Mouse (Mus musculus) midbrain, postnatal 0 days (tissue): ENCODE measurements around the gene Xpnpep3. TPM values are rescaled to one million over a fixed set of nuclear protein-coding genes. Genes with fewer than 3 reads are reported as not detected.

Experiments used
- ATAC-seq: fragments of 200-750 bp; cut with Nextera tagmentation; 2 replicates; pipeline ENCODE4 v1.8.0; 2017; ENCODE audit warnings: moderate number of reproducible peaks, mild to moderate bottlenecking, moderate TSS enrichment, moderate library complexity; ENCODE audit not compliant: low FRiP score
- DNase-seq: peaks from one replicate; pipeline ENCODE4 v3.0.0-alpha.2; 2015; ENCODE audit warnings: low spot score
- H3K27ac ChIP-seq: fragments of 300-500 bp; sonication (generic); 2 replicates; pipeline ENCODE4 v1.5.1; 2014; ENCODE audit warnings: low read depth, mild to moderate bottlenecking, low read length, mixed read lengths
- H3K27me3 ChIP-seq: fragments of 300-500 bp; sonication (generic); 2 replicates; pipeline ENCODE4 v1.6.1; 2014; ENCODE audit warnings: low read length, control low read depth, mixed read lengths; ENCODE audit not compliant: insufficient read depth
- H3K36me3 ChIP-seq: fragments of 300-500 bp; sonication (generic); 2 replicates; pipeline ENCODE4 v1.6.1; 2014; ENCODE audit warnings: low read length, control low read depth, mixed read lengths; ENCODE audit not compliant: insufficient read depth
- H3K4me1 ChIP-seq: fragments of 300-500 bp; sonication (generic); 2 replicates; pipeline ENCODE4 v1.6.1; 2014; ENCODE audit warnings: mild to moderate bottlenecking, control low read depth, antibody characterized with exemption, low read length, mixed read lengths; ENCODE audit not compliant: insufficient read depth
- H3K4me2 ChIP-seq: fragments of 300-500 bp; sonication (generic); 2 replicates; pipeline ENCODE4 v1.6.1; 2014; ENCODE audit warnings: low read depth, mild to moderate bottlenecking, low read length, mixed read lengths; ENCODE audit not compliant: poor library complexity, severe bottlenecking
- H3K4me3 ChIP-seq: fragments of 300-500 bp; sonication (generic); 2 replicates; pipeline ENCODE4 v1.5.1; 2014; ENCODE audit warnings: low read depth, mild to moderate bottlenecking, low read length, moderate library complexity
- H3K9ac ChIP-seq: fragments of 300-500 bp; sonication (generic); replicated peaks from 2 replicates; pipeline ENCODE4 v1.6.1; 2014; ENCODE audit warnings: mild to moderate bottlenecking, low read length, moderate library complexity, mixed read lengths; ENCODE audit not compliant: poor library complexity, severe bottlenecking
- H3K9me3 ChIP-seq: fragments of 300-500 bp; sonication (generic); 2 replicates; pipeline ENCODE4 v1.6.1; 2016; ENCODE audit warnings: low read length, control low read depth
- CTCF ChIP-seq: IDR thresholded peaks from 2 replicates; pipeline ENCODE4 v1.5.1; 2016; ENCODE audit warnings: antibody characterized with exemption, mild to moderate bottlenecking
- WGBS: fragments of 180-500 bp; shearing (Covaris S2); extraction: QIAGEN DNeasy Blood & Tissue Kit; methylation state at CpG from one replicate; pipeline ENCODE4 v1.1.7; 2014; 5-methylcytosine and 5-hydroxymethylcytosine counted together
- polyA plus RNA-seq: library from polyadenylated mRNA; unstranded; fragments of >200 nt; fragmentation: Nextera tagmentation; extraction: Ambion mirVana; gene quantifications from 2 replicates; pipeline ENCODE4 v1.2.1, GENCODE M21; 2015
- total RNA-seq: library from RNA; depleted of rRNA; stranded (reverse); fragments of >200 nt; gene quantifications from 2 replicates; pipeline ENCODE4 v1.2.3, GENCODE M21; 2014

Gene Xpnpep3
- total and polyA plus RNA-seq, 2 experiments from 2014 or later, result 5.4 to 13.8 TPM

DNA sequence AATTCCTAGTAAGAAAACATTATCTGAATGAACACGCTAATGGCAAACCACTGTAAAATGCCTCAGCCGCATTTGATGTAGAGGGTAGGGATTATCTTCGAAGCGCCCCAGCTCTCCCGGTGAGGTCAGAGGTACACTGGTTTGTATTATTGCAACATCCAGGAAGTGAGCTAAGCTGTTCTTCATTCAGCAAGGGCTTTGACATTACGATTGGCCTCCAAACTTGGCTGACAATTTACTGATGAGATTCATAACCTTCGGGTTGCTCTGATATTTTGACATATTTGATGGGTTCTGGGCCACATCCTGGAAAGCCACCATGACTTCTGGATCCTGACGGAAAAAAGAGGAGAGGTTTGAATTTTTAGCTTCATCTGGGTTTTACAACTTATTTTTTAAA lies 34.7 kb upstream of the Xpnpep3 start:
- TF ChIP-seq CTCF, result no peak
- Histone ChIP-seq H3K36me3 (peaks cover 21% of the 10 kb centered on the region; the same call in 1 of the 2 replicates), H3K4me3 (no peak overlapping the region), H3K27ac (no peak overlapping the region), H3K4me2 (no peak overlapping the region), H3K9me3 (no peaks in the 10 kb centered on the region), H3K4me1 (no peaks in the 10 kb centered on the region), H3K27me3 (no peaks in the 10 kb centered on the region), H3K9ac (no peak overlapping the region)
- no peak for DNase-seq
- ATAC-seq, result no peak
- WGBS, result 95% methylated on average over 8 of the region's 8 CpGs

GRCm38 (mm10) chr15:81366241-81366640 lies 33.7 kb upstream of the Xpnpep3 start:
- DNase-seq, result no peak
- WGBS, result 92% methylated on average over 4 of the region's 4 CpGs

DNA sequence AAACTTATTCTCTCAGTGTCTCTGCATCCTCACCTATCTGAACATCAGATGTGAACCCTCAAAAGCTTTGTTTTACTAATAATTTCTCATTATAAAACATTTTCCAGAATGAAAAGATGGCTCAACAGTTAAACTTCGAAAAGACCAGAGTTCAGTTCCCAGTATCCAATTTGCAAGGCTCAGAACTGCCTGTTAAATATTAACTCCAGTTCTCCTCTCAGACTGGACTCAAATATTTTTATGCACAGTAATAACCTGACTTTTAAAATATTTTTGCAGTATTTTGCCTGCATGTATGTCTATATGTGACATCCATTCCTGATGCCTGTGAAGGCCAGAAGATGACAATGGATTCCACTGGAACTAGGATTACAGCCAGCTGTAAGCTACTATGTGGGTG lies 31.3 kb upstream of the Xpnpep3 start:
- ATAC-seq (no peak), DNase-seq (no peak)
- Histone ChIP-seq H3K4me3 (no peak overlapping the region), H3K36me3 (peaks cover 27% of the 10 kb centered on the region), H3K9me3 (no peaks in the 10 kb centered on the region), H3K4me2 (no peak overlapping the region), H3K27me3 (no peaks in the 10 kb centered on the region), H3K4me1 (no peaks in the 10 kb centered on the region), H3K27ac (no peak overlapping the region), H3K9ac (no peak overlapping the region)
- 94% methylated on average over 1 of the region's 1 CpGs for WGBS
- TF ChIP-seq CTCF, result no peak

More at GRCm38 (mm10) chr15:81366241-81366640, 33.7 kb upstream of the Xpnpep3 start:
- no peak overlapping the region for H3K27ac ChIP-seq
- no peaks in the 10 kb centered on the region for H3K4me1 ChIP-seq
- peaks cover 25% of the 10 kb centered on the region for H3K36me3 ChIP-seq
- no peak for TF ChIP-seq CTCF
- no peak overlapping the region for H3K4me2 ChIP-seq
- H3K4me3 ChIP-seq, result no peak overlapping the region
- no peak overlapping the region for H3K9ac ChIP-seq
- no peaks in the 10 kb centered on the region for H3K27me3 ChIP-seq
- no peaks in the 10 kb centered on the region for H3K9me3 ChIP-seq
- no peak for ATAC-seq

DNA sequence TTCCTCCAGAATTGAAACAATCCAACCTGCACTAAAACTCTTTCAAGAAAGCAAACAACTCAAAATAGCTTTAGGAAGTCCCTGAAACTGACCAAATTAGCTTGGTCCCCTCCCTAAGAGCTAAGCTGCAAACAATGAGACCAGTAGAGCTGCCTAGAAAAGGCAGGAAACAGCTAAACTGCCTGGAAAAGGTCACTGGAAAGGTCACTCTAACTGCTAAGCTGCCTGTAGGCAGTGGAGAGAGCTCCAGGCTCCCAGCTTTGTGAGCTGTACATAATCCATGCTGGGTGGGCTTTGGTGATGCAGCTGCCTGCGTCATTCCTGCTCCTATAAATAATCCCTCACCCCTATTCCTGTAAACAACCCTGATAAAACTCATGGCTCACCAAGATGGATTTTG lies 29.6 kb upstream of the Xpnpep3 start:
- no peaks in the 10 kb centered on the region for H3K9me3 ChIP-seq
- WGBS, result 33% methylated on average over 1 of the region's 1 CpGs
- H3K36me3 ChIP-seq, result peaks cover 32% of the 10 kb centered on the region
- H3K27ac ChIP-seq, result no peak overlapping the region
- no peak for TF ChIP-seq CTCF
- H3K4me3 ChIP-seq, result no peak overlapping the region
- H3K9ac ChIP-seq, result no peak overlapping the region
- no peak for DNase-seq
- no peak for ATAC-seq
- H3K4me1 ChIP-seq, result no peaks in the 10 kb centered on the region
- H3K4me2 ChIP-seq, result no peak overlapping the region
- H3K27me3 ChIP-seq, result no peaks in the 10 kb centered on the region

DNA sequence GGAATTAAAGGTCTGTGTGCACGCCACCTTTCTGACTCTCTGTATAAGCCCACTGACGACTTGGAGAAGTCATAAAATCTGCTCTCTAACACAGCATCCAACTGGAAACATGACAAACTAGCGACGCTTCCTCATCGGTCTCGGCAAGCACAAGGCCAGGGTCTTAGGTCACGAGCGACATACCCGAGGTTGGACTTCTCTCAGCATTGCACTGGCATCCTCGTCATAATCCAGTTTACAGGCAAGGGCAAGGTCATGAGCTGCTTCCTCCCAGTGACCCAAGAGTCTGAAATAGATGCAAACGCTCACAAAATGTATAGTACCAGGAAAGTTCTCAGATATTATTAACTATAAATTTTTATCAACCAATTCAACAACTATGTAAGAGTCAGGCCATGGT lies 25.3 kb upstream of the Xpnpep3 start:
- peaks cover 25% of the 10 kb centered on the region for H3K36me3 ChIP-seq
- 94% methylated on average over 11 of the region's 11 CpGs for WGBS
- no peak for ATAC-seq

GRCm38 (mm10) chr15:81378845-81379244 lies 21.1 kb upstream of the Xpnpep3 start:
- WGBS, result 97% methylated on average over 2 of the region's 2 CpGs
- ATAC-seq, result no peak

More for the DNA sequence above, 25.3 kb upstream of the Xpnpep3 start:
- no peak for TF ChIP-seq CTCF
- DNase-seq, result no peak
- H3K4me2 ChIP-seq, result no peak overlapping the region
- no peak overlapping the region for H3K4me3 ChIP-seq
- no peaks in the 10 kb centered on the region for H3K4me1 ChIP-seq
- H3K9ac ChIP-seq, result no peak overlapping the region
- no peak overlapping the region for H3K27ac ChIP-seq
- no peaks in the 10 kb centered on the region for H3K9me3 ChIP-seq
- H3K27me3 ChIP-seq, result no peaks in the 10 kb centered on the region

More at GRCm38 (mm10) chr15:81378845-81379244, 21.1 kb upstream of the Xpnpep3 start:
- no peak for TF ChIP-seq CTCF
- H3K4me1 ChIP-seq, result no peaks in the 10 kb centered on the region
- peaks cover 31% of the 10 kb centered on the region for H3K36me3 ChIP-seq
- H3K27ac ChIP-seq, result no peak overlapping the region
- H3K27me3 ChIP-seq, result no peaks in the 10 kb centered on the region
- no peak overlapping the region for H3K9ac ChIP-seq
- no peaks in the 10 kb centered on the region for H3K9me3 ChIP-seq
- no peak overlapping the region for H3K4me3 ChIP-seq
- DNase-seq, result no peak
- H3K4me2 ChIP-seq, result no peak overlapping the region
